Mouse (Mus musculus): ENCODE results near the gene Fam206a.

GRCm38 (mm10) chr4:56820017-56820550 is 17.9 kb downstream of the Fam206a start:
- TF ChIP-seq POLR2A (IDR thresholded peaks at IDR 0.05; ENCODE audit: low read depth, low read length) (no peak), CTCF (conservative IDR thresholded peaks at IDR 0.05 in 1 of 2, IDR thresholded peaks at IDR 0.05 in 1 of 2; ENCODE audit: low read depth in 2 of 2, low read length in 2 of 2) (peak; percentile 34 to 65; a peak in 3 of 4 replicates), MYC (IDR thresholded peaks at IDR 0.05; ENCODE audit: low read depth, low read length) (no peak), E2F4 (IDR thresholded peaks at IDR 0.05; ENCODE audit: insufficient replicate concordance, low read depth, low read length) (no peak), USF1 (IDR thresholded peaks at IDR 0.05; ENCODE audit: low read depth, low read length) (no peak), POLR2AphosphoS2 (IDR thresholded peaks at IDR 0.05; ENCODE audit: low read depth, low read length) (no peak), TCF12 (IDR thresholded peaks at IDR 0.05; ENCODE audit: low read depth, low read length) (no peak)
